In genomic region chr2:43555062-43555888, GRCm38 (mm10) we compare ENCODE assay signal across 9 mouse cellular contexts. TPM values are rescaled to one million over a fixed set of nuclear protein-coding genes. Genes with fewer than 3 reads are reported as not detected.
DNase-seq lines count a peak whose midpoint lies in the region; ATAC-seq and TF ChIP-seq lines count a peak whose summit lies in the region.
"Had no signal": no experiment of that assay in that cellular context is flagged by ENCODE, and none has a peak within 500 bp of the region (broad histone marks: within the 10 kb centered on the region; RNA-seq: fewer than 3 reads in every experiment).

Gene Kynu, plus strand, starts transcription at chr2:43555329.

- H3K4me1 ChIP-seq in liver, embryonic 11.5 days (replicated peaks; ENCODE audit: control insufficient read depth, insufficient read depth, low read length): no peaks in the 10 kb centered on the region
- H3K4me1 ChIP-seq in intestine, embryonic 14.5 days (replicated peaks; ENCODE audit: control insufficient read depth, insufficient read depth, low read length): no peaks in the 10 kb centered on the region
- 0 out of 4 replicates have a peak, but pooled peaks cover 0 to 2% of the 10 kb centered on the region in 2 experiments for H3K4me1 ChIP-seq in liver, embryonic 14.5 days (replicated peaks; ENCODE audit: control insufficient read depth in 2 of 2, insufficient read depth in 2 of 2, low read length in 1 of 2)
- H3K4me1 ChIP-seq in stomach, embryonic 14.5 days (ENCODE audit: control insufficient read depth, insufficient read depth, low read length): peaks cover 6% of the 10 kb centered on the region; the same call in 1 of the 2 replicates

- TF ChIP-seq CTCF in liver, embryonic 14.5 days (IDR thresholded peaks at IDR 0.05; ENCODE audit: low read depth): no peak

- ATAC-seq in liver, embryonic 11.5 days (replicated peaks; ENCODE audit: low FRiP score): no peak
- ATAC-seq in intestine, embryonic 14.5 days (replicated peaks; ENCODE audit: low FRiP score, low TSS enrichment, low read depth): 0 out of 2 replicates have a peak, but pooled peaks have one; percentile 36
- no peak for ATAC-seq in liver, embryonic 14.5 days (ENCODE audit: insufficient read depth)
- no peak for ATAC-seq in stomach, embryonic 14.5 days (ENCODE audit: insufficient number of reproducible peaks, insufficient read depth, low FRiP score, low read depth)

- H3K36me3 ChIP-seq in liver, embryonic 11.5 days (ENCODE audit: control insufficient read depth, insufficient read depth, low read length): no peaks in the 10 kb centered on the region
- H3K36me3 ChIP-seq in intestine, embryonic 14.5 days (ENCODE audit: control insufficient read depth, insufficient read depth, low read length): no peaks in the 10 kb centered on the region
- H3K36me3 ChIP-seq in liver, embryonic 14.5 days (replicated peaks; ENCODE audit: control insufficient read depth, insufficient read depth, low read depth): no peaks in the 10 kb centered on the region
- H3K36me3 ChIP-seq in stomach, embryonic 14.5 days (ENCODE audit: control insufficient read depth, insufficient read depth, low read length): no peaks in the 10 kb centered on the region

- H3K4me2 ChIP-seq in liver, embryonic 11.5 days: no peak within 1 kb of the TSS
- H3K4me2 ChIP-seq in intestine, embryonic 14.5 days (ENCODE audit: low read length): peak within 1 kb of the TSS; percentile 25; the same call in 1 of the 2 replicates
- peak within 1 kb of the TSS; percentile 28 for H3K4me2 ChIP-seq in liver, embryonic 14.5 days (ENCODE audit: low read depth)
- peak within 1 kb of the TSS; percentile 3; the same call in 1 of the 2 replicates for H3K4me2 ChIP-seq in stomach, embryonic 14.5 days (replicated peaks; ENCODE audit: low read depth, low read length)

- DNase-seq in liver: peak; percentile 23
- no peak for DNase-seq in liver, embryonic 11.5 days (ENCODE audit: low spot score)
- no peak for DNase-seq in intestine, embryonic 14.5 days (ENCODE audit: low spot score)
- peak in 1 of 3 experiments; percentile 7 for DNase-seq in liver, embryonic 14.5 days (ENCODE audit: low read depth in 3 of 3, low spot score in 3 of 3)
- no peak for DNase-seq in right cerebral cortex, postnatal 25 days
- no peak for DNase-seq in frontal cortex, postnatal 36 days (ENCODE audit: low spot score in 2 of 2)
- no peak for DNase-seq in right cerebral cortex, adult 2 months (ENCODE audit: low spot score in 2 of 2)
- DNase-seq: thymus, adult 18-20 months had no signal

- no peak within 1 kb of the TSS for H3K4me3 ChIP-seq in liver, embryonic 11.5 days (ENCODE audit: low read depth, low read length)
- H3K4me3 ChIP-seq in intestine, embryonic 14.5 days (ENCODE audit: low read depth, low read length): no peak within 1 kb of the TSS
- peak within 1 kb of the TSS; percentile 3 to 33; a peak in 2 of 4 replicates for H3K4me3 ChIP-seq in liver, embryonic 14.5 days (ENCODE audit: insufficient read depth in 1 of 2, low read depth in 2 of 2, low read length in 2 of 2)
- no peak within 1 kb of the TSS for H3K4me3 ChIP-seq in stomach, embryonic 14.5 days (ENCODE audit: low read depth, low read length)

- WGBS in liver, embryonic 11.5 days: 28% methylated on average over 9 of the region's 9 CpGs
- WGBS in intestine, embryonic 14.5 days: 14% methylated on average over 9 of the region's 9 CpGs
- WGBS in liver, embryonic 14.5 days (ENCODE audit: insufficient replicate concordance): 22% methylated on average over 9 of the region's 9 CpGs
- 14% methylated on average over 9 of the region's 9 CpGs for WGBS in stomach, embryonic 14.5 days

- no peak for TF ChIP-seq EP300 in liver, embryonic 14.5 days (IDR thresholded peaks at IDR 0.05; ENCODE audit: low read depth)

- H3K9me3 ChIP-seq in liver, embryonic 11.5 days (ENCODE audit: control insufficient read depth, low read length): no peaks in the 10 kb centered on the region
- no peaks in the 10 kb centered on the region for H3K9me3 ChIP-seq in intestine, embryonic 14.5 days (ENCODE audit: control insufficient read depth, low read length)
- H3K9me3 ChIP-seq in liver, embryonic 14.5 days (ENCODE audit: control insufficient read depth, low read length): no peaks in the 10 kb centered on the region
- H3K9me3 ChIP-seq in stomach, embryonic 14.5 days (ENCODE audit: control insufficient read depth, low read depth, low read length): no peaks in the 10 kb centered on the region

- no peak within 1 kb of the TSS for H3K9ac ChIP-seq in liver, embryonic 11.5 days (ENCODE audit: low read depth, low read length)
- no peak within 1 kb of the TSS for H3K9ac ChIP-seq in intestine, embryonic 14.5 days (ENCODE audit: low read length)
- H3K9ac ChIP-seq in liver, embryonic 14.5 days (replicated peaks): no peak within 1 kb of the TSS
- no peak within 1 kb of the TSS for H3K9ac ChIP-seq in stomach, embryonic 14.5 days (replicated peaks; ENCODE audit: low read depth, low read length)

- H3K27ac ChIP-seq in liver, embryonic 11.5 days (ENCODE audit: low read depth, low read length): no peak within 1 kb of the TSS
- peak within 1 kb of the TSS; percentile 62; the same call in 1 of the 2 replicates for H3K27ac ChIP-seq in intestine, embryonic 14.5 days (ENCODE audit: low read depth)
- no peak within 1 kb of the TSS for H3K27ac ChIP-seq in liver, embryonic 14.5 days
- H3K27ac ChIP-seq in stomach, embryonic 14.5 days (ENCODE audit: low read length): 0 out of 2 replicates have a peak within 1 kb of the TSS, but pooled peaks have one; percentile 6

- H3K27me3 ChIP-seq in liver, embryonic 11.5 days (replicated peaks; ENCODE audit: control insufficient read depth, insufficient read depth, low read length): no peaks in the 10 kb centered on the region
- H3K27me3 ChIP-seq in intestine, embryonic 14.5 days (replicated peaks; ENCODE audit: control insufficient read depth, insufficient read depth, low read length): no peaks in the 10 kb centered on the region
- H3K27me3 ChIP-seq in liver, embryonic 14.5 days (ENCODE audit: control insufficient read depth, insufficient read depth, low read length): no peaks in the 10 kb centered on the region
- no peaks in the 10 kb centered on the region for H3K27me3 ChIP-seq in stomach, embryonic 14.5 days (ENCODE audit: control insufficient read depth, insufficient read depth, low read length)

RNA-seq across cellular contexts. Expression of gene Kynu, which starts in this region (rescaled TPM):
- polyA plus RNA-seq in liver, embryonic 11.5 days (2014; fragmentation: Nextera tagmentation; extraction: Ambion mirVana): 0.38 and 0.43 TPM in 2 replicates
- 2.4 and 2.9 TPM in 2 replicates for polyA plus RNA-seq in intestine, embryonic 14.5 days (2014; fragmentation: Nextera tagmentation; extraction: Ambion mirVana)
- polyA plus RNA-seq in liver, embryonic 14.5 days (2012; rRNA removed): 1.5 and 2.4 TPM in 2 replicates
- polyA plus RNA-seq in liver, embryonic 14.5 days (2014; fragmentation: Nextera tagmentation; extraction: Ambion mirVana): 3.3 and 4.1 TPM in 2 replicates
- polyA plus RNA-seq in stomach, embryonic 14.5 days (2014; fragmentation: Nextera tagmentation; extraction: Ambion mirVana): 0.26 and 1.1 TPM in 2 replicates

Comparison
In these comparisons a context has a peak if more than half of its experiments do, and no peak if none do; other contexts are left out.
1. H3K4me3 ChIP-seq: peak in liver, embryonic 14.5 days (2 of 2); none in liver, embryonic 11.5 days (single experiment), intestine, embryonic 14.5 days (single experiment) and stomach, embryonic 14.5 days (single experiment).
2. H3K27ac ChIP-seq: peak in intestine, embryonic 14.5 days (single experiment) and stomach, embryonic 14.5 days (single experiment); none in liver, embryonic 11.5 days (single experiment) and liver, embryonic 14.5 days (single experiment).